Mouse (Mus musculus) thymus, postnatal 36 days (tissue): ENCODE results near the gene F5.
A peak's percentile ranks its signal among the peaks of the same experiment; 100 is the strongest.

Experiments used
- DNase-seq, 2 experiments: peaks; one replicate each; pipeline ENCODE4 v3.0.0; 2022; ENCODE audit warnings: mixed read lengths in 2 of 2

F5 gene

DNA sequence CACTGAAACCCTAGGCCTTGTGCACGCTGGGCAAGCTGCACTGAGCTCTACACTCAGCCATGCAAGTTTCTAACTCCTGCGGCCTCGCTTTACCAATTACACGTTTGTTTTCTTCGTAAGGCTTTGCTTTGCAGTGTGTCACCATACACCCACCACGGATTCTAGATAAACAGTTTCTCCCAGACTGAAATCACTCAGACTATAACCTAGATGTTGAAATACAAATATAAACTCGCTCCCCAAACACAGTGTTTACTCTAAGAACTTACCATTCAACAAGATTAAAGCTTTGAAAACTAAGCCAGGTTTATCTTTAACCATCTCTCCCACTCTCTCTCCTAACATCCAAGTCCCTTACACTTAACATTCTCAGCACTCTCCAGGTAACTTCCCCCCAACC, 83.4 kb downstream of the F5 start:
- no peak for DNase-seq

DNA sequence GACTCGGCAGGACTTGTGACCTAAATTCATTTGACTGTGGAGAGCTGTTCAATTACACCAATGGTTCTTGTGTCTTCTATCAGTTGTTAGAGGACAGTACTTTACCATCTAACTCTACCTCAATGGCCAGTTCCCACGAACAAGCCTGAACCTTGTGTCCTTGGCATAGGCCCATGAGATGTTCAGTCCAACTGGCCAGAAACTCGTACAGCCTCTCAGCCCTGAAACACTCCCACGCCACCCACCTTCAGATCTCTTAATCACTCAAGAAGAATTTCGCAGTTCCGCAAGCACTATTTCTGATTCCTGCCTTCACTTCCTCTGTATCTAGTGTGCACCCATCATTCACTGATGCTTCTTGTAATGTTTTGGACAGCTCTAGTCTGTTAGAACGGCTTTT, 84.4 kb downstream of the F5 start:
- DNase-seq: no peak

DNA sequence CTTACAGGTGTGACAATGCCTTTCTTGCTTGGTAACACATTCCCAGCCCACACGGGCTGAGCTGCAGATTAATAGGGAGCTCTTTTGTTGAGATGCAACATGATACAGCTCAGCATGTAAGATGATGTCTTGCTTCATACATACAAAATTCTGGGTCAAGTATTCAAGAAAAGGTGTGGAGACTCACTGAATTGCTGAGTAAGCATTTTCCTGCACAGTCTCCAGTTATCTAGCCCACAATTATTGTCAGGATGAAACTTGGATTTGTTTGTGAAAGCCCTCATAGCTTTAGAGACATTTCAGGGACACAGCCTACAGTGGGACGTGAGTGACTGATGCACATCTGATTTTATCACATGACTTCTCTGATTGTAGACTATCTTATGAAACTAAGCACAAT, 89.9 kb downstream of the F5 start:
- DNase-seq: no peak

DNA sequence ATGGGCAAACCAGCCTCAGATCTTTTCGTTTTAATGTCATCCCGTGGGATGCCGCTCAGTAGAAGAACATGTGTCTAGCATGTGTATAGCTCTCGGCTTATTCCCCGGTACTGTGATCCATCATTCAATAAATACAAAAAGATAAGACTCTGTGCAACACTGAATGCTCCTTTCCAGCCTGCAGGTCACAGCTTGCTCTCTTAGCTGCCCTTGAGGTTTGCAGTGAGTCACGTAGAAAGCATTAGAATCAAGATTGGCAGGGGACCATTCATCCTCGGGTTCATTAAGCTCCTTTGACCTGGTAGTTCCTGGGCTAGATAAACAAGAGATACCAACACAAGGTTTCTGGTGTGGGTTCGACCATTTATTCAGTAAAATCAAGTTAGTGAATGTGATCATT, 91.2 kb downstream of the F5 start:
- no peak for DNase-seq

DNA sequence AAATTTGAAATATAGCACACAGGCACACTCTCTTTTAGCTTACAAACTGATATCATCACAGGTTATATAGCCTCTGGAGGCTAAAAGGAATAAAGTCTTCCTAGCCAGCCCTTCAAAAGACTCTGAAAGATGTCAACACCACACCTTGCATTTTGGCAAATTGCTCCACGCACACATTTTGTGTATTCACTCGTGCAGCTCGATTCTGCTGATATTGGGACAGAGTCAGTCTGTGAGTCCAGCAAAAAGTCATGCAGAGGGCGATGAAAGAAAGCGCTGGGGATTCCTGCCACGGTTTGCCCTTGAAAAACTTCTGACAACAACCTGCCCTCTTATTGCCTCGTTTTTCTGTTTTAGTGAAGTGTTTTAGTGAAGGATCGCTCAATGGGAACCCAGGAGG, 95.8 kb downstream of the F5 start:
- no peak for DNase-seq

DNA sequence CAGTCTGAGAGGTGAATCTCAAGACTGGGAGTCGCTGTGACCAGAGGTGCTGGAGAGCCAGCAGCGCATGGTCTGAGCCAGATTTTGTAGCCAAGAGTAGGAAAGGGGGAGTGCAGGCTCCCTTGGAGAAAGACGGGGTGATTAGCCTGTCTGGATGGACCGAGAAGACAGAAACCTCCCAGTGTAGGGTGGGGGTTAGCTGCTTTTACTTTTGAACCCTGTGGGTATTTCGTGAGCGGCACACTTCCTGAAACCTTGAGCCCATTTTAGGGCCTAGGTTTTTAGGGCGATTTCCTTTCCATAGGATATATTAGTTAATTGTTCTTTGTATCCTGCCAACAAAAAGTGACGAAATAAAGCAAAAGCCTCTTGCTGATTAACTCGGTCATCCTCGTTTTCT, 96.3 kb downstream of the F5 start:
- no peak for DNase-seq

DNA sequence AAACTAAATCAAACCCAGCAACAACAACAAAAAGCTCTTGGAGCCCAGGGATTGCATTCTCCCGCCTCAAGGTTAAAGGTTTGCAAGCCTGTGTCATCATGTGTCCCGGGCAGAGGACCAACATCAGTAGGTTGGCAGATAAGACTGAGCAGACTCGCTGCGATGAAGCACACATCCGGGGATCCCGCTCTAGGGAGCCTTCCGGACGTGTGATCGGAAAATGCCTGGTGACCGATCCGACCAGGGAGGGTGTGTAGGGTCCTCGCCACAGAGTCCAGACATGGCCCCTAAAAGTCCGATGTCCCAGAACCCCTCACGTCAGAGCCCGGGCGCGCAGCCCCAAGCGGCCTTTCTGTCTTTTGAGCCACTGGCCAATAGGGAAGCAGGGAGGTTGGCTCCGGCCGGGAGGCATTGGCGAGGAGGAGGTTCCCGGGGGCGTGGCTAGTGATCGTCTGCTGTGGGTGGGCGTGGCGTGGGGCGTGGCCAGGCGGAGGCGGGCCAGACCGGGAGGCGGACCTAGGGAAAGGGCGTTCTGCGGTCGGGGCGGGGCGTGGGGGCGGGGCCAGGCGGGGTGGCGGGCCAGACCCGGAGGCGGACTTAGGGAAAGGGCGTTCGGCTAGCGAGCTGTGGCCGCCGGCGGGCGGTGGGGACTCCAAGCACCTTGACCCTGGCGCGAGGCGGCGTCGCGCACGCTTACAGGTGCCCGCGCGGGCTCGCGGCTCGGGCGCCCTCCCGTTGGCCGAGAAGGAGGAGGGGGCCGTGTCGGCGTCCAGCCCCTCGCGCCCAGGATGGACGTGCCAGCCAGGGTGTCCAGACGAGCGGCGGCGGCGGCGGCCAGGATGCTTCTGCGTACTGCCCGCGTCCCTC, 97.1 kb downstream of the F5 start, which contains the start of gene Slc19a2:
Slc19a2 (plus strand) TSS at position 582 of the 867 bp plus-strand sequence.
- peak; percentile 95 to 97 for DNase-seq

DNA sequence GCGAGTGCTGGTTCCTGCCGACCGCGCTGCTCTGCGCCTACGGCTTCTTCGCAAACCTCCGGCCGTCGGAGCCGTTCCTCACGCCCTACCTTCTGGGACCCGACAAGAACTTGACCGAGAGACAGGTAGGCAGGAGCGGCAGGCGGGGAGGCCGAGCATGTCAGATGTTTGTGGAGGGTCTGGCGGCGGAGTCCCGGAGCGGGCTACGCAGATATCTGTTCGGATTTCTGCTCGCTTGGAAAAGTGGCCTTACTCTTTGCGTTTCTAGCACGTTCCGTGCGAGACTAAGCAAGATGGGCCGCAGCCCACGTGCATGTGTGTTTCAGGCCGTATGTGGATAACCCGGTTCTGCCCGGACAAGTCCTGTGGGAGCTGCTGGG, 97.7 kb downstream of the F5 start:
- no peak for DNase-seq

DNA sequence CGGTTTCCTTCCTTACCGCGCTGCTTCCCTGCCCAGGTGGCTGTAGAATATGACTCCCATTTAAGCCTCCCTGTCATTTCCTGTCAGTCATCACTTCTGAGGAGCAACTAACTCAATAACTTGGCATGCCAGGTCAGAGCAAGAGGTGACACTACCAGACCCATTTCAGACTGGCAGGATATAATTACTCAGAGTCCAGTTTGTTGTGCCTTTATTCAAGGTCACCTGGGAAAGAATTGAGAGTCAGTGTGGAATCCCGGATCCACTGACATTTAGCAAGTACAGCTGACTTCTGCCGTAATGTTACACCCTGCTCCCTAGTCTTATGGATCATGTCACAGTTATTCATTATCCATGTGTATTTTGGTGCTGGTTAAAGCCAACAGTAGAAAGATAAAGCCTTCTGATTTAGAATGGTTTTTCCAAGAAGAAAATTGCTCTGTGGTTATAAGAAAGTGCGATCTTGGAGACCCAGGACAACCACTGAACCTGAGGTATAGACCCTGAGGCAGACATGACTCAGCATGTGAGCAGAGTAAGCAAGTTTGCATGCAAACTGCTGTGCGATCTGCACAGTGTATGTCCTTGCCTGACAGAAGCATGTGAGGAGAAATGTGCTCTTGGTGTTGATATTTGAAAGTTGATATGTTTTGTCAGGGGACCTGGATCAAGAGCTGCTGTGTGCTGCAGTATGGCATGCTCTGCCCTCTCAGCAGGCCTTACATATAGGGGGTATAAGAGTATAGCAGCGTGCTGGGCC, 98.9 kb downstream of the F5 start:
- no peak for DNase-seq

DNA sequence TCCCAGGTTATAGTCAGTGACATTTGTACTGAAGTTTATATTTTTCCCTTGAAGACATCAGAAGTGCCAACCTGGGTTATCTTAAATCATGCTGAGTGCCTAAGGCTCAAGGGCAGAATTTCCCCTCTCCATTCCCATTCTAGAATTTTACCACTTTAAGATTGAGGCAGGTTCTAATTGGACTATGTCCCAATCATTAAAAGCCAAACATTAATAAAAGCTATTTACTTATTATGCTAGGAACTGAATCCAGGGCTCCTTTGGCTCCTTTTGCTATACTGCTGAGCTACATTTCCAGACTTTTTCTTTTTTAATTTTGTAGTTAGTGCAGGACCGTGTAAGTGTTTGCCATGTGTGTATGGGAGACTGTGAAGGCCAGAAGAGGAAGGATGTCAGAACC, 99.8 kb downstream of the F5 start:
- DNase-seq: no peak

DNA sequence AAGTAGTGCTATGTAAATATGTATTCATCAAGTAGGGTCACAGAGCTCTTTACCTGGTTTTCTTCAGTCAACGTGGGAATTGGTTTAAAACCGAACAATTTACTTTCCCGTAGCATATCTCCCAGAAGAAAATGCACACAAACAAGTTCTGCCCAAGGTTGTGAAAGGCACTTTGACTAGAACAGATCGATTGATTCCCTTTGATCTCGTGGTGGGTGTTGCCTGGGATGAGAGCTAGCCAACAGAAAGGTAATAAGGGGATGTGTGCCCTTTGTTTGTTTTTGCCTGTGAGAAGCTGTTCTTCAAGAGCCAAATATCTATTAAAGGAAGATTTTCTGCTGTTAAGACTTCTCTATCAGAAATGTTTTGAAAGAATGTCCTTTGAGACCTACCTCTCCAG, 100.9 kb downstream of the F5 start:
- no peak for DNase-seq

DNA sequence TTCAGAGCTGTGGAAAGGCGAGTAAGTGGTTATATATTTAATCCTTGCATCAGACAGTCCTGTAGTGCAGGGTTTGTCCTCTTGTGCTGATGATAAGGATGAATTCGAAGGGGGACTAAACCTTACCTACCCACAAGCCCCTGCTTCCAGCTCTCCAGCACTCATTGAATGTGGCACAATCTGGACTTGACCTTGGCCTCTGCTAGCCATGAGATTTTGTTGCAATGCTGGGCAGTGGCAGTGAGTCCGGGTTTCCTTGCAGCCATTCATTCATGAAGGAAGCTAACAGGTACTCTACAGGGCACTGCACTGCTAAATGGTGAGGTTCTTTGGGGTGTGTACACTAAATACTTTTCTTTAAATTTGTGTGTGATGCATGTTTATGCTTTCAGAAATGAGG, 103.2 kb downstream of the F5 start:
- DNase-seq: no peak

DNA sequence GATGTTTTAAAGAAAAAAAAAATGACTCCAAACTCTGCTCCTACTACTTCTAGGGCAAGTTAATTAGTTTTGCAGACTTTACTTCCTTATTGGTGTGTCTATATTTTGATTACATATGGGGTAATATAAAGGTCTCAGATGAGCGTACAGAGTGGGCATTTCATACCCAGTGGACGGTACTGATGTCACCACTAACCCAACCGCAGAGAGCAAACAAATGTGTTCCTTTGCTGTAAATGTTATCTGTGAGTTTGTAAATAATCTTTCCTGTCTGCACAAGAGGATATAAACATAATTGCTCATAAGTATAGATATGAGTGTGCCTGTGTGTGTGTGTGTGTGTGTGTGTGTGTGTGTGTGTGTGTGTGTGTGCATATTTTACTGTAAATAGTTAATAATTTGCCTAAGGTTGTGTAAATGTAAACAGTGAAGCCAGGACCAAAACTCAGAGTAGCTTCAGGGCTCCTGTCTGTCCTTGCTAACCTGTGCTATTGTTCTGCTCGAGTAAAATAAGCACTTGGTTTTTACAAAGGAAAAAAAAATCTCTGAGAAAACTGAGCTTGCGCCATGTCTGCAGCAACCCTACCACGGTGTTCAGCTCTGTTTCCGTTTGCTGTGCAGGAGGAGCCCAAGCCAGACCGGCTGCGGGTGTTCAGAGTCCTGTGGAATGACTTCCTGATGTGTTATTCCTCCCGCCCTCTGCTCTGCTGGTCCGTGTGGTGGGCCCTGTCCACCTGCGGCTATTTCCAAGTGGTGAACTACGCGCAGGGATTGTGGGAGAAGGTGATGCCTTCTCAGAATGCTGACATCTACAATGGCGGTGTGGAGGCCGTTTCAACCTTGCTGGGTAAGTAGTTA, 108.8 kb downstream of the F5 start:
- DNase-seq: no peak

DNA sequence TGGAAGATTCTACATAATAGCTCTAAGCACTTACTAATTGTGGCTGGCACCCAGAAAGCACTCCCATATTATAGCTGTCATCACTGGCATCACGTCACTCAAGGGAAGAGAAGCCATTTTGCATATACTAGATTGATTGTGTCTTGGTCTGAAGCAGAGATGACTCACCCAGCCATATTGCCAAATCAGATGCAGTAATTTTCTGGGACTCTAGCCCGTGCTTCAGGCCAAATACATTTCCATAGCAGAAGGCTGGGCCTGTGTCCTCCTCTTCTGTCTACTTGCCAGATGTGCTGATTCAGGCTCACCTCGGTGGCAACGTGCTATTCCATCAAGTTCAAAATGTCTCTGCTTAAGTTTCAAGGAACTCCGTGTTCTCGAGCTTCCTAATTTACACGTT, 109.9 kb downstream of the F5 start:
- no peak for DNase-seq
